Mouse (Mus musculus) spleen, adult 2 months (tissue): ENCODE measurements at regions not wholly inside any gene's neighbourhood (a gene's known extent, or its start where the extent isn't known, plus 50 kb on each side); places are given as distances from the start of the nearest gene placed in this dataset.

ENCODE experiments used
- DNase-seq, 2 experiments: peaks; one replicate each; pipeline versions ENCODE4 v3.0.0 to v3.0.0-alpha.2; 2012 to 2021; ENCODE audit warnings: low spot score in 2 of 2, low read depth in 1 of 2
- H3K27ac ChIP-seq: fragments of 200-500 bp; 2 replicates; pipeline ENCODE4 v1.5.1; 2012; ENCODE audit warnings: low read length, inconsistent platforms; ENCODE audit not compliant: insufficient read depth
- H3K27me3 ChIP-seq: fragments of 200-500 bp; 2 replicates; pipeline ENCODE4 v1.6.1; 2012; ENCODE audit warnings: mild to moderate bottlenecking, moderate library complexity, low read length, inconsistent platforms; ENCODE audit not compliant: control insufficient read depth, insufficient read depth
- H3K36me3 ChIP-seq: fragments of 200-500 bp; 2 replicates; pipeline ENCODE4 v1.6.1; 2012; ENCODE audit warnings: mild to moderate bottlenecking, low read length, inconsistent platforms; ENCODE audit not compliant: control insufficient read depth, insufficient read depth
- H3K4me1 ChIP-seq: fragments of 200-500 bp; 2 replicates; pipeline ENCODE4 v1.6.1; 2011; ENCODE audit warnings: inconsistent platforms; ENCODE audit not compliant: control insufficient read depth, insufficient read depth, insufficient read length
- H3K4me3 ChIP-seq: fragments of 200-500 bp; 2 replicates; pipeline ENCODE4 v1.5.1; 2011; ENCODE audit warnings: mild to moderate bottlenecking, inconsistent platforms; ENCODE audit not compliant: insufficient read depth, insufficient read length; ENCODE audit errors: extremely low read depth
- CTCF ChIP-seq: fragments of 200-500 bp; IDR thresholded peaks from 2 replicates; pipeline ENCODE4 v1.5.1; 2011; ENCODE audit warnings: mild to moderate bottlenecking, inconsistent platforms; ENCODE audit not compliant: insufficient read depth, insufficient read length, insufficient replicate concordance; ENCODE audit errors: extremely low read depth
- POLR2A ChIP-seq: fragments of 200-500 bp; IDR thresholded peaks from 2 replicates; pipeline ENCODE4 v1.6.1; 2011; ENCODE audit warnings: low read depth, low read length, inconsistent platforms
- WGBS: fragments of 180-500 bp; shearing (Covaris S2); methylation state at CpG from one replicate; pipeline ENCODE4 v1.1.7; 2018; 5-methylcytosine and 5-hydroxymethylcytosine counted together

GRCm38 (mm10) chr3:105158376-105158775 is 91.7 kb downstream of the 4930564D02Rik start:
- Histone ChIP-seq H3K36me3 (no peaks in the 10 kb centered on the region), H3K27ac (no peak overlapping the region), H3K4me1 (no peaks in the 10 kb centered on the region), H3K4me3 (no peak overlapping the region), H3K27me3 (no peaks in the 10 kb centered on the region)
- DNase-seq, result no peak
- TF ChIP-seq CTCF (no peak), POLR2A (no peak)
- 25% methylated on average over 2 of the region's 2 CpGs for WGBS

- no peak overlapping the region for H3K27ac ChIP-seq
- H3K4me1 ChIP-seq, result no peaks in the 10 kb centered on the region
- DNase-seq, result peak in 1 of 2 experiments; percentile 42
- H3K36me3 ChIP-seq, result no peaks in the 10 kb centered on the region
- no peaks in the 10 kb centered on the region for H3K27me3 ChIP-seq
- H3K4me3 ChIP-seq, result no peak overlapping the region
- WGBS, result 52% methylated on average over 2 of the region's 2 CpGs
- TF ChIP-seq POLR2A (no peak), CTCF (peak; percentile 22; the same call in 1 of the 2 replicates)
Measured at GRCm38 (mm10) chr3:105165355-105165754, 98.7 kb downstream of the 4930564D02Rik start.

- no peaks in the 10 kb centered on the region for H3K36me3 ChIP-seq
Measured at GRCm38 (mm10) chr3:105169117-105169516, 102.5 kb downstream of the 4930564D02Rik start.

GRCm38 (mm10) chr3:105171527-105171926 is 104.9 kb downstream of the 4930564D02Rik start:
- no peak overlapping the region for H3K4me3 ChIP-seq
- no peaks in the 10 kb centered on the region for H3K36me3 ChIP-seq
- H3K27me3 ChIP-seq, result no peaks in the 10 kb centered on the region
- no peak for TF ChIP-seq CTCF
- DNase-seq, result no peak
- no peaks in the 10 kb centered on the region for H3K4me1 ChIP-seq
- 79% methylated on average over 5 of the region's 5 CpGs for WGBS
- H3K27ac ChIP-seq, result no peak overlapping the region

More at GRCm38 (mm10) chr3:105169117-105169516, 102.5 kb downstream of the 4930564D02Rik start:
- no peaks in the 10 kb centered on the region for H3K27me3 ChIP-seq
- DNase-seq, result no peak
- H3K27ac ChIP-seq, result no peak overlapping the region
- 80% methylated on average over 4 of the region's 4 CpGs for WGBS
- H3K4me3 ChIP-seq, result no peak overlapping the region
- H3K4me1 ChIP-seq, result no peaks in the 10 kb centered on the region
- TF ChIP-seq POLR2A (no peak), CTCF (no peak)

- no peak overlapping the region for H3K27ac ChIP-seq
- no peaks in the 10 kb centered on the region for H3K27me3 ChIP-seq
- WGBS, result 82% methylated on average over 1 of the region's 1 CpGs
- TF ChIP-seq CTCF, result no peak
- TF ChIP-seq POLR2A, result no peak
- H3K36me3 ChIP-seq, result no peaks in the 10 kb centered on the region
- no peaks in the 10 kb centered on the region for H3K4me1 ChIP-seq
- H3K4me3 ChIP-seq, result no peak overlapping the region
- no peak for DNase-seq
Measured at GRCm38 (mm10) chr3:105172054-105172453, 105.4 kb downstream of the 4930564D02Rik start.

- H3K27ac ChIP-seq, result no peak overlapping the region
- H3K4me3 ChIP-seq, result no peak overlapping the region
- no peaks in the 10 kb centered on the region for H3K27me3 ChIP-seq
- H3K36me3 ChIP-seq, result no peaks in the 10 kb centered on the region
- no peak for DNase-seq
- no peaks in the 10 kb centered on the region for H3K4me1 ChIP-seq
- WGBS, result 83% methylated on average over 7 of the region's 7 CpGs
- no peak for TF ChIP-seq CTCF
- no peak for TF ChIP-seq POLR2A
Measured at GRCm38 (mm10) chr3:105191303-105191702, 124.7 kb downstream of the 4930564D02Rik start.

GRCm38 (mm10) chr3:105191830-105192229 is 125.2 kb downstream of the 4930564D02Rik start:
- DNase-seq, result no peak
- Histone ChIP-seq H3K36me3 (no peaks in the 10 kb centered on the region), H3K27ac (no peak overlapping the region), H3K27me3 (no peaks in the 10 kb centered on the region), H3K4me1 (no peaks in the 10 kb centered on the region), H3K4me3 (no peak overlapping the region)
- no peak for TF ChIP-seq CTCF
- no peak for TF ChIP-seq POLR2A
- WGBS, result 16% methylated on average over 7 of the region's 7 CpGs
